Mouse (Mus musculus): ENCODE data around the gene Ifitm6. TPM values are rescaled to one million over a fixed set of nuclear protein-coding genes. Genes with fewer than 3 reads are reported as not detected.
"Not testable (repeated sequence)": the region's sequence is repeated elsewhere in the genome, so short reads cannot be mapped to it uniquely, and the experiment has no call there.

The Ifitm6 gene
- polyA plus RNA-seq, 1 experiment from 2014 or later = not detected

DNA sequence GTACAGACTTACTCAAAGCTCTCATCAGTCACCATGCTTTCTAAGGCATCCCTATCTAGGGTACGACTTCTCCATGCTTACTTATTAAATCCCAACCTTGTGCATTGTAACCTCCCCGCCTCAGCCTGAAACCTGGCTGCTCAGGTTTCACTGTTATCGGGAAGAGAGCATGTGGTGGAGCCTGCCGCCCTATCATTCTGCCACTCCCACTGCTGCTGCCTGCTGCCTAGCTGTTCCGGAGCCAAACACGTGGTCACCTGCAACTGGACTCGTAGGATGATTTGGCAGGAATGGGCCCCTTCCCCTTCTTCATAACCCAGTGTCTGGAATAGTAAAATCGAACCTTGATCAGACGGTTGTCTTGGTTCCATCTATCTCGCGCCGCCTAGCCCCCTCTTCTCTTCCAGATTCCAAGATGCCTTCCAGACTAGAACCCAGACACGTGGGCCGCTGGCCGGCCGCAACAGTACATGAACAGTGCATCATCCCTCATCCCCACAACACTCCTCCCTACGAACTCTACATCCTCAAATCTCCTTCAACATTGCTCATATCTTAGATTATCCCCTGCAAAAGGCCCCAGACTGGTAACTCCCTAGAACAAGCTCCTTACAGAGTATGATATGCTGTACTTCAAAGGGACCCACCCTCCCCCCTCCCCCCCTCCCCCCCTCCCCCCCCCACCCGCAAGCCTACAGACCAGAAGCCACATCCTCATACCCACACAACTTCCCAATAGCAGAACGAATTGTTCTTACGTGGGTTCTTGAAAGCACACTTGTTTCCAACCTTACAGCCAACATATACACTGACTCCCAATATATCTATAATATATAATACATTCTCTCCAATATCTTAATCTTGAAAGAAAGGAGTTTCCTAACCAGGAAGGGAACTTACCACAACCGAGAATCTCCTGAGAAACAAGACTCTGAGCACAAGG, 20.6 kb upstream of the Ifitm6 start:
- 82% methylated on average over 20 of the region's 21 CpGs for WGBS
- H3K27ac ChIP-seq (ENCODE audit: low read depth, low read length) = no peak overlapping the region
- no peaks in the 10 kb centered on the region for H3K27me3 ChIP-seq (ENCODE audit: control insufficient read depth, insufficient read depth, low read length)
- ATAC-seq (ENCODE audit: low FRiP score) = no peak
- H3K9ac ChIP-seq (ENCODE audit: low read length) = no peak overlapping the region
- H3K4me3 ChIP-seq (ENCODE audit: low read depth, low read length) = no peak overlapping the region
- no peaks in the 10 kb centered on the region for H3K36me3 ChIP-seq (ENCODE audit: control insufficient read depth, insufficient read depth, low read length)
- no peaks in the 10 kb centered on the region for H3K9me3 ChIP-seq (ENCODE audit: control insufficient read depth, low read length)
- no peaks in the 10 kb centered on the region for H3K4me1 ChIP-seq (ENCODE audit: control insufficient read depth, insufficient read depth, low read length)
- no peak overlapping the region for H3K4me2 ChIP-seq
- DNase-seq (ENCODE audit: low spot score, missing footprints) = peak; percentile 26

DNA sequence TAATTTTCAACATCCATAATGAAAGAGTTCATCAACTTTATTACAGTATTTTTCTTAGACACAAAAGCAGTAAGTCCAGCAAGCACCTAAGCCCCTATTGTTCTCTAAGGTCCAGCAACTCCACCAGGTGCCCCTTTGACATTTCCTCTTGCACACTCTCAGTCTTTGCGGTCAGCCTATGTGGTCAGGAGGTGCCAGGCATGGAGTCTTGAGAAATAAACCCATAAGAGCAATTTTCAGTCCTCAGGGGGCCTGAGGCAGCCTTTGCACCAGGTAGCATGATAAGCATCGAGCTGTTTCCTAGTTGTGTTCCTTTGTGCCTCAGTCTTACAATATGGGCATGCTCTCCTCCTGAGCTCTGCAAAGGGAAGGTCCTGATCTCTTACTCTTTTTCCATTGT, 18.9 kb upstream of the Ifitm6 start:
- H3K27ac ChIP-seq (ENCODE audit: low read depth, low read length); ATAC-seq (ENCODE audit: low FRiP score); H3K4me3 ChIP-seq (ENCODE audit: low read depth, low read length); H3K4me1 ChIP-seq (ENCODE audit: control insufficient read depth, insufficient read depth, low read length); H3K27me3 ChIP-seq (ENCODE audit: control insufficient read depth, insufficient read depth, low read length); H3K9ac ChIP-seq (ENCODE audit: low read length); H3K36me3 ChIP-seq (ENCODE audit: control insufficient read depth, insufficient read depth, low read length); H3K4me2 ChIP-seq; DNase-seq (ENCODE audit: low spot score, missing footprints); H3K9me3 ChIP-seq (ENCODE audit: control insufficient read depth, low read length): not testable (repeated sequence)
- 92% methylated on average over 1 of the region's 2 CpGs for WGBS

DNA sequence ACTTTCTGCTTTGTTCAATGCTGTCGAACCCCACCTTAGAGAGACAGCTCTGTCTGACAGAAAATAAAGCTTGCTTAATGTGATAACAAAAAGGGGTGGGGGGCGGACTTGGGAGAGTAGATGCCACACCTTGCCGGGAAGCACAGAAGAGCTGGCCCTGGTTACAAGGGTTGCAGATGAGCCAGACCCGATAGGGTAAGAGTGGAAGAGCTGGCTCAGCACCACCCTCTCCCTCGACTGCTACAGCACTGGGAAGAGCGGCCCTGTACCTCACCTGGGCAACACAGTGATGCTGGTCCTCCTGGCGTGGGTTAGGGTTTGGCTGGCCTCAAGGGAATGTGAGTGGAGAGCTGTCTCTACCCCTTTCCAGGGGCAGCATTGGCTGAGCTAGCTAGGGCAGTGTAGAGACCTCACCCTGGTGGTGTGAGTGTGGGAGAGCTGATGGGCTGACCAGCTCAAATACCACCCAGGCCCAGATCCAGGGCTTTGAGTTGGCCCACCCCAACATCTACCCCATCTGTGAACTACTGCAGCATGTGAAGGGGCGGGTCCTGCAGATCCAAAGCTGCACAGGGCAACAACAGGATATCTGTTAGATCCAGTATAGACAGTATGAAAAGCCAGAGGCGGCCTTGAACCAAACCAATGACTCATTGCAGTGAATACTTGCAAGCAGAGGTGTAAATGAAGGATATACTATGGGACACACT, 14.9 kb upstream of the Ifitm6 start:
- no peaks in the 10 kb centered on the region for H3K9me3 ChIP-seq (ENCODE audit: control insufficient read depth, low read length)
- no peaks in the 10 kb centered on the region for H3K27me3 ChIP-seq (ENCODE audit: control insufficient read depth, insufficient read depth, low read length)
- H3K36me3 ChIP-seq (ENCODE audit: control insufficient read depth, insufficient read depth, low read length) = no peaks in the 10 kb centered on the region
- no peak overlapping the region for H3K4me2 ChIP-seq
- no peaks in the 10 kb centered on the region for H3K4me1 ChIP-seq (ENCODE audit: control insufficient read depth, insufficient read depth, low read length)
- H3K4me3 ChIP-seq (ENCODE audit: low read depth, low read length) = no peak overlapping the region
- DNase-seq (ENCODE audit: low spot score, missing footprints) = no peak
- H3K9ac ChIP-seq (ENCODE audit: low read length) = no peak overlapping the region
- no peak for ATAC-seq (ENCODE audit: low FRiP score)
- 82% methylated on average over 9 of the region's 9 CpGs for WGBS
- H3K27ac ChIP-seq (ENCODE audit: low read depth, low read length) = no peak overlapping the region

DNA sequence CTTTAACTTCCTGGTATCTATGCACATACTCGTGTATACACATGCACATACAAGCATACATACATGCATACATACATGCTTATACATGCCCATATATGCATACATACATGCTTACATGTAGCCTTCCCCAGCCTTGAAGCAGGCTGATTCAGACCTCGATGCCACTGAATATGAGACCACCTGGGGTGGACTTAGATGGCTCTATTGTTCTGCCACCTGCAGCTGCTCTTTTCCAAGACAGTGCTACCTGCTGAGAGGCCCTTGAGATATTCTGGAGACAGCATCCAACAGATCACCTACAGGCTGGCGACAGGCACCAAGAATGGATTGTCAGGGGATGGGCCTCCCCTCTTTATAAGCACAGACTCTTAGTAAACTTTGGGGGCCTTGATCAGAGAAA, 12.7 kb upstream of the Ifitm6 start:
- H3K4me2 ChIP-seq = no peak overlapping the region
- H3K9ac ChIP-seq (ENCODE audit: low read length) = no peak overlapping the region
- DNase-seq (ENCODE audit: low spot score, missing footprints) (no peak), ATAC-seq (ENCODE audit: low FRiP score) (no peak)
- 44% methylated on average over 3 of the region's 3 CpGs for WGBS
- peaks cover 9% of the 10 kb centered on the region for H3K4me1 ChIP-seq (ENCODE audit: control insufficient read depth, insufficient read depth, low read length)
- no peak overlapping the region for H3K27ac ChIP-seq (ENCODE audit: low read depth, low read length)
- H3K9me3 ChIP-seq (ENCODE audit: control insufficient read depth, low read length) = no peaks in the 10 kb centered on the region
- no peaks in the 10 kb centered on the region for H3K36me3 ChIP-seq (ENCODE audit: control insufficient read depth, insufficient read depth, low read length)
- no peak overlapping the region for H3K4me3 ChIP-seq (ENCODE audit: low read depth, low read length)
- no peaks in the 10 kb centered on the region for H3K27me3 ChIP-seq (ENCODE audit: control insufficient read depth, insufficient read depth, low read length)

DNA sequence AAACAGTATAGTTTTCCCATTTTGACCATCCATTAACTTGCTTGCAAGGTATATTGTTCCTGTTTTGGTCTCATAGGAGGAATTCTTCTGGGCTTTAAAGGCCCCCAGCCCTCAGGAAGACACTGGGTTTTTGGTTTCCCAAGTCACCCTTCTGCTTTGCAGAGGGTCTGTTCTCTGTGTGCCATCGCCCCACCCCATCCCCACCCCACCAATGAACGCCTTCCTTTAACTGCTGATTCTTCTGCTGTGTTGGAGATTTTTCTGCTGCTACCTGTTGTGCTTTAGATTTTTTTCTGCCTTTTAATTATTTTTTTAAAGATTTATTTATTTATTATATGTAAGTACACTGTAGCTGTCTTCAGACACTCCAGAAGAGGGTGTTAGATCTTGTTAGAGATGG, 11.1 kb upstream of the Ifitm6 start, which contains the start of gene Gm17387:
Gene Gm17387, plus strand, starts transcription at position 301 of the 400 bp plus-strand sequence.
- Histone ChIP-seq H3K4me1 (ENCODE audit: control insufficient read depth, insufficient read depth, low read length) (peaks cover 12% of the 10 kb centered on the region), H3K9me3 (ENCODE audit: control insufficient read depth, low read length) (no peaks in the 10 kb centered on the region), H3K36me3 (ENCODE audit: control insufficient read depth, insufficient read depth, low read length) (no peaks in the 10 kb centered on the region), H3K27me3 (ENCODE audit: control insufficient read depth, insufficient read depth, low read length) (no peaks in the 10 kb centered on the region), H3K4me3 (ENCODE audit: low read depth, low read length) (no peak within 1 kb of the TSS), H3K9ac (ENCODE audit: low read length) (no peak within 1 kb of the TSS), H3K4me2 (no peak within 1 kb of the TSS), H3K27ac (ENCODE audit: low read depth, low read length) (no peak within 1 kb of the TSS)
- ATAC-seq (ENCODE audit: low FRiP score) = no peak
- 83% methylated on average over 2 of the region's 2 CpGs for WGBS
- DNase-seq (ENCODE audit: low spot score, missing footprints) = peak; percentile 41

DNA sequence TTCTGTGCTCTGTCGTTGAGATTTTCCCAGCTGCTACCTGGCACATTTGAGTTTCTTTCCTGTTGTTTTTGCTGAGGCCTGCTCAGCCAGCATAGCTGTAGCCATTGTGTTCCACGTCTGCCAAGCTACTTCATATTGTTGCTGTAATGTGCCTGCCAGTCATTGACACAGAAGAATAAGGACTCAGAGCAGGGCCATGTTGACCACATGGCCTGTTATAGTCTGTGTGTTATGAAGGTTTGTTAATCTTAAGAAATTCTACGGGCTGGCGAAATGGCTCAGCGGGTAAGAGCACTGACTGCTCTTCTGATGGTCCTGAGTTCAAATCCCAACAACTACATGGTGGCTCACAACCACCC, 9.0 kb upstream of the Ifitm6 start:
- H3K27me3 ChIP-seq (ENCODE audit: control insufficient read depth, insufficient read depth, low read length) = no peaks in the 10 kb centered on the region
- no peak for ATAC-seq (ENCODE audit: low FRiP score)
- no peak for DNase-seq (ENCODE audit: low spot score, missing footprints)
- H3K9ac ChIP-seq (ENCODE audit: low read length) = no peak overlapping the region
- no peaks in the 10 kb centered on the region for H3K9me3 ChIP-seq (ENCODE audit: control insufficient read depth, low read length)
- peaks cover 12% of the 10 kb centered on the region for H3K4me1 ChIP-seq (ENCODE audit: control insufficient read depth, insufficient read depth, low read length)
- peak overlapping the region; percentile 65 for H3K27ac ChIP-seq (ENCODE audit: low read depth, low read length)
- H3K36me3 ChIP-seq (ENCODE audit: control insufficient read depth, insufficient read depth, low read length) = no peaks in the 10 kb centered on the region
- no peak overlapping the region for H3K4me2 ChIP-seq
- no peak overlapping the region for H3K4me3 ChIP-seq (ENCODE audit: low read depth, low read length)
- 55% methylated on average over 5 of the region's 5 CpGs for WGBS

DNA sequence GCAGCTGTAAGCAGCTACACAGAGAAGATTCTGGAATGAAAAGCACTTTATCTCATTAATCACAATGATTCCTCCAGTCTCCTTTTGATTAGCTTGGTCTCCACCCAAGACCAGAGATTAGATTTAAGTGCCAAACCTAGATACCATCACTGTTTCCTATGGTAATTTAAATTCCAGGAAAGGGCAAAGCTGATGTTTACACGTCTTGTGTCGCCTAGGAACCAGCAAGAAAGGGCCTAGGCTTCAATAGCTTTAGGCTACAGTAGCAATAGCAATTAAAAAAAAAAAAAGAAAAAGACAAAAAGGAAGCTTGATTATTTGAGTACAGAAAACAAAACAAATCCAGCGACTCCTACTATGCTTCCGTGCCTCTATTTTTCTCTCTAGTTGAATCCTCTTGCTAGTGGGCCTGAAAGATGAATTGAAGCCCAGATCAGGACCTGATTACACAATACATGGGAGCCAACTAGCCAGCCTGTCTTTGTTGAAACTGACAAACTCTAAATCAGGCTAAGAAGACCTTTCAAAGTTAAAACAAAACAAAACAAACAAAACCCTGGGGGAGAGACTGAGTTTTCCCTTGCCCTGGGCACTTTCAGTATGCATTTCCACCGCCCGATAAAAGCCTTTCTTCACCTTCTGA, 8.5 kb upstream of the Ifitm6 start:
- H3K27ac ChIP-seq (ENCODE audit: low read depth, low read length) = peak overlapping the region; percentile 65
- no peak overlapping the region for H3K4me2 ChIP-seq
- DNase-seq (ENCODE audit: low spot score, missing footprints) (peak; percentile 85), ATAC-seq (ENCODE audit: low FRiP score) (no peak)
- no peak overlapping the region for H3K9ac ChIP-seq (ENCODE audit: low read length)
- no peaks in the 10 kb centered on the region for H3K9me3 ChIP-seq (ENCODE audit: control insufficient read depth, low read length)
- no peak overlapping the region for H3K4me3 ChIP-seq (ENCODE audit: low read depth, low read length)
- no peaks in the 10 kb centered on the region for H3K27me3 ChIP-seq (ENCODE audit: control insufficient read depth, insufficient read depth, low read length)
- H3K4me1 ChIP-seq (ENCODE audit: control insufficient read depth, insufficient read depth, low read length) = peaks cover 12% of the 10 kb centered on the region
- H3K36me3 ChIP-seq (ENCODE audit: control insufficient read depth, insufficient read depth, low read length) = no peaks in the 10 kb centered on the region
- WGBS = 21% methylated on average over 6 of the region's 6 CpGs

DNA sequence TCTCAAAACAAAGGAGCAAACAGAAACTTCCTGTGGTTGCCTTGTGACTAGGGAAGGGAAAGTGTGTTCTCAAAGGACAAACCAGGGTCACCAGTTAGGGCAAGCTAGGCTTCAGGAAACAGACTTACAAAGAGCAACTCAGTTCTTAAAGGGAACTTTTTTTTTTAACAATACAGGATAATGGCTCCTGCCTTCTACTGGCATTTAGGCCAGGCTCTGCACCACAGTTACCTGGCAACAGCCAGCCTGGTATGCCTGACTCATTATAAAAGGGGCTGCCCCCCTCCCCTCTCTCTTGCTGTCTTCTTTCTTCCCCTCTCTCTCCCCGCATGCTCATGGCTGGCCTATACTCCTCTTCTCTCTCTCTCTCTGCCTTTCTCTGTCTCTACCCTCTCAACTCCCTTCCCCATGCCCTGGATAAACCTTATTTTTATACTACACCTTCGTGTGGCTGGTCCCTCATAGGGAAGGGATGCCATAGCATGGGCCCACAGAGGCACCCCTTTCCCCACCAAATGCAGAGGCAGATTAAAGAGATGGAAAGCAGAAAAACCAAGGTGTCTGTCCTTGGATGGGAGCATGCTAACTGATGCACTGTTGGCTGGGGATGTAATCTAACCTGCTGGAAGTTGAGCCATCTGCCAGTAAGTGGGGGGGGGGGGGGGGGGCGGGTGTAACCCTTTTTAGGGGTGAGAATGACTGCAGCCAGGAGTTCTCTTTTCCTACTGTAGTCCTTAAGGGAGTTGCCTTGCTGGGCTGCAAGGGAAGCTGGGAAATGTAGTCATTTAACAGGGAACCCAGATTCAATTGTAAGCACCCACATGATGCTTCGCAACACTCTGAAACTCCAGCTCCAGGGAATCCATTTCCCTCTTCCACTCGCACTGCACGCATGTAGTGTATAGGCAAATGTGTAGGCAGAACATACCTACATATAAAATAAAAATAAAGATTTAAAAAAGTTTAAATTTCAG, 7.4 kb upstream of the Ifitm6 start:
- Histone ChIP-seq H3K36me3 (ENCODE audit: control insufficient read depth, insufficient read depth, low read length) (no peaks in the 10 kb centered on the region), H3K27ac (ENCODE audit: low read depth, low read length) (peak overlapping the region; percentile 81), H3K4me1 (ENCODE audit: control insufficient read depth, insufficient read depth, low read length) (peaks cover 12% of the 10 kb centered on the region), H3K9me3 (ENCODE audit: control insufficient read depth, low read length) (no peaks in the 10 kb centered on the region), H3K9ac (ENCODE audit: low read length) (peak overlapping the region; percentile 51), H3K4me3 (ENCODE audit: low read depth, low read length) (no peak overlapping the region), H3K4me2 (peak overlapping the region; percentile 14; the same call in 1 of the 2 replicates), H3K27me3 (ENCODE audit: control insufficient read depth, insufficient read depth, low read length) (no peaks in the 10 kb centered on the region)
- DNase-seq (ENCODE audit: low spot score, missing footprints) (peak; percentile 91), ATAC-seq (ENCODE audit: low FRiP score) (peak; percentile 93)
- WGBS = 23% methylated on average over 6 of the region's 6 CpGs

Data from midbrain, embryonic 11.5 days (tissue).